Mouse (Mus musculus) ES-E14 (cell line): ENCODE measurements around the gene Tshz2. TPM values are rescaled to one million over a fixed set of nuclear protein-coding genes. Genes with fewer than 3 reads are reported as not detected.

Experiments used
- DNase-seq: peaks from one replicate; pipeline ENCODE4 v3.0.0-alpha.2; 2013; ENCODE audit warnings: low read depth, low spot score
- H3K27ac ChIP-seq: 2 replicates; pipeline ENCODE4 v1.5.1; 2012; ENCODE audit warnings: low read depth, mild to moderate bottlenecking, low read length, moderate library complexity, mixed read lengths; ENCODE audit not compliant: poor library complexity, insufficient read depth, severe bottlenecking
- H3K36me3 ChIP-seq: 2 replicates; pipeline ENCODE4 v1.6.1; 2012; ENCODE audit warnings: mild to moderate bottlenecking, low read length, moderate library complexity, mixed read lengths; ENCODE audit not compliant: control insufficient read depth, poor library complexity, insufficient read depth, severe bottlenecking
- H3K4me1 ChIP-seq, 2 experiments: fragments of 150-350 bp in 1 of 2; sonication (generic) in 1 of 2; 2 replicates each; pipeline ENCODE4 v1.6.1; 2012; ENCODE audit warnings: low read length in 2 of 2, mild to moderate bottlenecking in 1 of 2, mixed read lengths in 1 of 2; ENCODE audit not compliant: control insufficient read depth in 2 of 2, insufficient read depth in 2 of 2, poor library complexity in 1 of 2
- H3K4me3 ChIP-seq, 2 experiments: fragments of 150-350 bp in 1 of 2; sonication (generic) in 1 of 2; 2 replicates each; pipeline ENCODE4 v1.5.1; 2012; ENCODE audit warnings: low read length in 2 of 2, low read depth in 1 of 2, mild to moderate bottlenecking in 1 of 2, mixed read lengths in 1 of 2; ENCODE audit not compliant: insufficient read depth in 1 of 2, poor library complexity in 1 of 2, severe bottlenecking in 1 of 2
- H3K9ac ChIP-seq: 2 replicates; pipeline ENCODE4 v1.6.1; 2012; ENCODE audit warnings: low read depth, mild to moderate bottlenecking, low read length, mixed read lengths; ENCODE audit not compliant: poor library complexity, insufficient read depth, severe bottlenecking
- H3K9me3 ChIP-seq: fragments of 150-350 bp; sonication (generic); 2 replicates; pipeline ENCODE4 v1.6.1; 2012; ENCODE audit warnings: low read depth, mild to moderate bottlenecking, low read length; ENCODE audit not compliant: control insufficient read depth, insufficient read depth
- CHD2 ChIP-seq: IDR thresholded peaks from 2 replicates; pipeline ENCODE4 v1.6.1; 2014; ENCODE audit warnings: mild to moderate bottlenecking, low read depth, low read length, inconsistent platforms
- HCFC1 ChIP-seq: IDR thresholded peaks from 2 replicates; pipeline ENCODE4 v1.6.1; 2012; ENCODE audit warnings: low read length, inconsistent platforms, borderline replicate concordance; ENCODE audit not compliant: insufficient read depth
- MAFK ChIP-seq: IDR thresholded peaks from 2 replicates; pipeline ENCODE4 v1.6.1; 2014; ENCODE audit warnings: mild to moderate bottlenecking, low read depth, low read length, inconsistent platforms; ENCODE audit not compliant: insufficient read depth
- ZC3H11A ChIP-seq: IDR thresholded peaks from 2 replicates; pipeline ENCODE4 v1.6.1; 2012; ENCODE audit warnings: low read depth, mild to moderate bottlenecking, inconsistent platforms, low read length, borderline replicate concordance
- ZNF384 ChIP-seq: IDR thresholded peaks from 2 replicates; pipeline ENCODE4 v1.6.1; 2012; ENCODE audit warnings: low read depth, low read length, inconsistent platforms
- in situ Hi-C, 2 experiments: fragments of 600-800 bp; cut with MboI; formaldehyde crosslinking; loops; one replicate each; pipeline ENCODE4 v1.15.1; 2025; ENCODE audit warnings: low sequenced_read_pairs in 2 of 2, inconsistent platforms in 1 of 2; ENCODE audit not compliant: unreplicated experiment in 2 of 2
- total RNA-seq: library from RNA; depleted of rRNA; stranded (reverse); fragments of 300-350 nt; gene quantifications from 2 replicates; pipeline ENCODE4 v1.2.3, GENCODE M21; 2012

Tshz2 gene
- total RNA-seq, 1 experiment: 0.27 TPM

DNA sequence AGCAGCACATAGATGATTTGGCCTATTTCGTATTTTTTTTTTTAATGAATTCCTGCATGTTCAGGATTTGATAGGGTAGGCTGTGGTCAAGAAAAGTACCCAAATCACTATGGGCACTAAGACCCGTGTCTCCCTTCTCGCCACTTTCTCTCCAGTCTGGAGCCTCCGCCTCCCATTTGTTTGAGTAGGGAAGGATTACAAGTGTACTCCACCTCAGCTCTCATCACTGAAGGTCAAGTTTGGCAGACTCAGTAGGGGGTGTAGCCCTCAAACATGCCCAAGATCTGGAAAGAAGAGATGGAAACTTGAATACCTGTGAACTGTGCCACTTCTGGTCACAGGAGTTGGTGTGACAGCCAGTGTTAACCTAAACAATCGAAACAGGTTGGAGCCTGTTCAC lies 66.3 kb downstream of the Tshz2 start:
- Histone ChIP-seq H3K27ac (no peak overlapping the region), H3K36me3 (no peaks in the 10 kb centered on the region), H3K9ac (no peak overlapping the region), H3K4me1 (no peaks in the 10 kb centered on the region; a peak in 1 of 4 replicates), H3K9me3 (no peaks in the 10 kb centered on the region), H3K4me3 (no peak overlapping the region)
- in situ Hi-C loops: no loop called here
- DNase-seq: no peak
- TF ChIP-seq MAFK (no peak), ZC3H11A (no peak), CHD2 (no peak), ZNF384 (no peak), HCFC1 (no peak)

DNA sequence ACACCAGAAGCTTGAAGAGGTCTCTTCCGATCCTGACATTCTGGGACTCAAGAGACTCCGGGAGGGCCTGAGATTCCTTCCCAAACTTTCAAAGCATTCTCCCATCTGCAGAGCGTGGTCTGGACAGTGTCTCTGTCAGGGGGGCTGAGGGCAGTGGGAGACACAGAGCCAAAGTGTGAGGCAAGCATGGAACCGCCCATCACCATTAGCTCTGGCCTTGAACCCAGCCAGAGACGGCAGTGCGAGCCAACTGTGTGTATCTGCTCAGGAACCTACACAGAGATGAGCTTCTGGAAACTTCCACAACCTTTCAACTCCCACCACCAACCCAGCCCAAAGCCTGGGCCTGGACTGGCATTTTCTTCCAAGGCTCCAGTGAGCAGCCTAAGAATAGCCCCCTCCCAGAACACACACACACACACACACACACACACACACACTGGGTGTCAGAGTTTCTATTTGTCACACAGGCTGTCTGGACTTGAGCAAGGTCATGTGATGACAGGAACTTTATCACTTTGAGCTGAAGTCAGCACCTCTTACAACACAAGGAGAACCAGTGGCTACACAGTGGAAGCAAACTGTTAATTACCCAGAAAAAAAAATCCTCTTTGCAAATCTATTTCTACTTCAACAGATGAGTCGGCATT lies 67.2 kb downstream of the Tshz2 start:
- no peak overlapping the region for H3K4me3 ChIP-seq
- H3K27ac ChIP-seq: no peak overlapping the region
- DNase-seq: no peak
- in situ Hi-C loops: no loop called here
- no peak for TF ChIP-seq ZNF384
- TF ChIP-seq MAFK: no peak
- TF ChIP-seq CHD2: no peak
- no peak for TF ChIP-seq ZC3H11A
- no peak for TF ChIP-seq HCFC1
- H3K9me3 ChIP-seq: no peaks in the 10 kb centered on the region
- H3K9ac ChIP-seq: no peak overlapping the region
- no peaks in the 10 kb centered on the region for H3K36me3 ChIP-seq
- no peaks in the 10 kb centered on the region; a peak in 1 of 4 replicates for H3K4me1 ChIP-seq

DNA sequence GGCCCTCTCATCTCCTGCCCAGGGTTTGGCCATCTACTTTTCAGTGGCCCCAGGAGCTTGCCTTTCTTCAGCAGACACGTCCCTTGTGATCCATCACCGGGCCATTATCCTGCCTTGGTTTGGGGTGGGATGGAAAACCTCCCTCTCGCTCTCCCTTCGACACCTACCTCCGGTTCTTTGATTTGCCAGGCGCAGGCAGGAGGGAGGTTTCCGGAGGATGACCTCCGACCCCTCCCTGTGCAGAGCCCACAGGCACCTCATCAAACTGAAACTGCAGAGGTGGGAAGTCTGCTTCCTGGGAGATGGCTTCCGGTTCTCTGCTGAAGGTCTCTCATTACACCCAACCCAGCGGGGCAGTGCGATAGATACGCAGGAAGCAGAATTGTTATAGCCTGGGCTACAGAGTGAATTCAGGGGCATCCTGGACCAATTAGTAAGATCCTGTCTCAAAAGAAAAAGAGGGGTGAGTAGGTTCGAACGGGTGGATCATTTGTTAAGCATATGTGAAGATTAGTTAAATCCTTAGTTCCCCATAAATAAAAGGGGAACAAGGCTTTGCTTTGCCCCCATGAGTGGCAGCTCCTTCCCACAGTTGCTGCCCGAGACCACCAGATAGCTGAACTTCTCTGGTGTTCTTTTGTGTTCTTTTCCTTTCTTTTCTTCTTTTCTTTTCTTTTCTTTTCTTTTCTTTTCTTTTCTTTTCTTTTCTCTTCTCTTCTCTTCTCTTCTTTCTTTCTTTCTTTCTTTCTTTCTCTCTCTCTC lies 70.1 kb downstream of the Tshz2 start:
- no peak for DNase-seq
- in situ Hi-C loops: no loop called here
- no peaks in the 10 kb centered on the region for H3K36me3 ChIP-seq
- H3K4me1 ChIP-seq: no peaks in the 10 kb centered on the region; a peak in 1 of 4 replicates
- no peak overlapping the region for H3K27ac ChIP-seq
- TF ChIP-seq ZC3H11A (no peak), CHD2 (no peak)
- H3K9ac ChIP-seq: no peak overlapping the region
- H3K9me3 ChIP-seq: no peaks in the 10 kb centered on the region
- no peak overlapping the region for H3K4me3 ChIP-seq

DNA sequence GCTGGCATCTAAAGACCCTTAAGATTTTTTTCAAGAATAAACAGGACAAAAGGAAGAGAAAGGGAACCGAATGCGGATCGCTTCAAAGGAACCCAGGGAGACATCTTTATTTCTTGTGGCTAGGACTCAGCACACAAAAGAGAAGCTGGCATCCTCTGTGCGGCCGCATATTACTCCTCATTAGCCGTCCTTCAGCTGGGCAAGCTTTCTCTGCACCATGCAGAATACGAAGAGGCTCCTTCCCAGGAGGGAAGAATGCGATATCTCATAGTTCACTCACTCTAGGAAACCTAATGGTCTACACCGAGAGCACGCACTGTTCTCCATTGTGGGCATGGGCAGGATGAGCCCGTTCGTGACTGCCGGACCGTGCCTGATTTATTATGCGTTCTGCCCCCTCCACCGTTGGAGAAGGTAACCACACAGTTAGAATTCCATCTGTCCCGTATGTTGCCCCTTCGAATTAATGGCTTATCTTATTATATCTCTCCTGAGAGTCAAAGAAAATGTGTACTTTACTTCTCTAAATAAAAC lies 89.0 kb downstream of the Tshz2 start:
- Histone ChIP-seq H3K4me3 (no peak overlapping the region), H3K9ac (no peak overlapping the region), H3K9me3 (no peaks in the 10 kb centered on the region), H3K4me1 (peaks cover 0 to 2% of the 10 kb centered on the region in 2 experiments; a peak in 2 of 4 replicates), H3K36me3 (no peaks in the 10 kb centered on the region), H3K27ac (no peak overlapping the region)
- in situ Hi-C loops: no loop called here
- TF ChIP-seq ZC3H11A (no peak), MAFK (no peak), CHD2 (no peak), ZNF384 (no peak), HCFC1 (no peak)
- DNase-seq: no peak
